Mouse (Mus musculus): ENCODE measurements at regions not wholly inside any gene's neighbourhood (a gene's known extent, or its start where the extent isn't known, plus 50 kb on each side); places are given as distances from the start of the nearest gene placed in this dataset.
"Not testable (repeated sequence)": the region's sequence is repeated elsewhere in the genome, so short reads cannot be mapped to it uniquely, and the experiment has no call there.

DNA sequence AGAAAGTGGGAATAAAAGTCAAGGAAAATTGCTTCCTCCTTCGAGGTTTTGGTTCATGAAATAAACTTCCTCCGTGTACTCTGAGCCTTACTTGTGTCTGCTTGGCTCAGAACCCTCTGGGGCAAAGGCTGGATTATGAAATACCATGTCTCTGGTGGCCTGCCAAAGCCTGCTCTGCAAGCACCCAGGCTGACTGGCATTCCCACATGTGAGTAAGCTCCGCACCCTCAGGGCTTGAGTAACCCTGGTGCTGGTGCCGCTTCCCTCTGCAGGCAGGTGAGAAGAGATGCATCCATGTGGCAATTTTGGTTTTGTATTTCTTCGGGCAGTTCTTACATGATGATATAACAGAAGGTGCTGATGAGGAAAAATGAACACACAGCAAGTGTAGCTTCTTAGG, 66.0 kb downstream of the Nr2f2 start:
- DNase-seq (ENCODE audit: low read depth, low spot score) = no peak

DNA sequence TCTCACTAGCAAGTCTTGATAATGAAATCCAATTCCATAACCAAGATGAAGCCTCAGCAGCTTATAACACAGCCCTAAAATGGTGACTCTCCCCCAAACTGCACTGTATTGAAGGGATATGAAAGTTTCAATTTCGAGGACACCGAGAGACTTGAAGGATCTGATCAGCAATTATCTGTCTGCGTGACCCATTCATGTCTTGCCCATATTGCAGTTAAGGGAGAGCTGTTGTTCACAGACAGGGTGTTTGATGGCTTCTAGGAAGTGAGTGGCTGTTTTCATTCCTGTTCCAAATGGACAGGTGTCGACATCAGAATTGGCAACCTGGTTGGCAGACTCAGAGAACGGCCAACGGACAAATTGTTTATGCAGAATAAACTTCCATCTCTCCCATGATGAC, 75.1 kb downstream of the Nr2f2 start:
- DNase-seq (ENCODE audit: low read depth, low spot score) = no peak

- no peak for DNase-seq (ENCODE audit: low read depth, low spot score)
Observed at GRCm38 (mm10) chr7:70290733-70291320, 75.7 kb downstream of the Nr2f2 start.

- DNase-seq (ENCODE audit: low read depth, low spot score) = no peak
Observed at GRCm38 (mm10) chr7:70290277-70290676, 76.3 kb downstream of the Nr2f2 start.

DNA sequence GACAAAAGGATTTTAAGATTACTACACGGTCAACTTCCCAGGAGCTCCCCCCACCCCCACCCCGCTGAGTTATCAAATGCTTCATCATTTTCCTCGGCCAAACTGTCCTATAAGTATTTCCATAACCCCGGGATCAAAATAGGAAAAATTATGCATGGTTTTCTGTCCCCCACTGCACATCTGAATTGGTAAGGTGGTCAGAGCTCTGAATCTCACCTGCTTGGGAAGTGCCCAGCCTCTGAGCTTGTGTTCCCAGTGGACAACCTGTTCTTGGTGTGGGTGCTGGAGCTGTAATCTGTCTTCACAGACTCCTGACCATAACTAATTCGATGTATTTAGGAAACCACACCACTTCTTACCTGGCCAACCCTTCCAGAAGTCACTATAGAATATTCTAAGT, 77.9 kb downstream of the Nr2f2 start:
- no peak for DNase-seq (ENCODE audit: low read depth, low spot score)

DNA sequence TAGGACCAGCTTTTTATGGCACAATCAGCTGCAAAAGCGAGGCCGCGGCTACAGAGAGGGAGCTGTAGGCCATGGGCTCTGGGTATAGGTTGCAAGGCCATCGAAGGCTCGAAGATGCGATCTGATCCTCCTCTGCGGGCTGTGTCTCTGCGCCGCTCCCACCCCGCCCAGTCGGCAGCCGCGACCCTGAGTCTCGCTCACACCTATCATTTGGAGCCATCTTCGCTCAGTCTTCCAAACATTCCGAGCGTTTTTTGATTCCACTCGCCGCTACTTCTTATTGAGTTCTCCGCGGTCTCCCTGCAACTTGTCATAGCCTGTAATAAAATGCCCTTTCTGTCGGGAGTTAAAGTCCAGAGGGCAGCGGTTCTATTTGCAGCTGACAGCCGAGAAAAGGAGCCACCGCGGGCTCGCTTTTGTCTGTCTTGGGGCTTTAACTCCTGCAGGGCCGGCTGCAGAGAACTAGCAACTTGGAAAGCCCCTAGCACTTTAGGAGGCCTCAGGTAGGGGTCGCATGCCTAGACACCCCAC, 78.6 kb downstream of the Nr2f2 start:
- DNase-seq (ENCODE audit: low read depth, low spot score) = no peak

GRCm38 (mm10) chr7:70286836-70287355, 79.6 kb downstream of the Nr2f2 start:
- no peak for DNase-seq (ENCODE audit: low read depth, low spot score)

GRCm38 (mm10) chr7:70285344-70285743, 81.2 kb downstream of the Nr2f2 start:
- DNase-seq (ENCODE audit: low read depth, low spot score) = no peak

GRCm38 (mm10) chr7:70283836-70284235, 82.7 kb downstream of the Nr2f2 start:
- DNase-seq (ENCODE audit: low read depth, low spot score) = no peak

- DNase-seq (ENCODE audit: low read depth, low spot score) = no peak
Observed at GRCm38 (mm10) chr7:70283166-70283565, 83.4 kb downstream of the Nr2f2 start.

DNA sequence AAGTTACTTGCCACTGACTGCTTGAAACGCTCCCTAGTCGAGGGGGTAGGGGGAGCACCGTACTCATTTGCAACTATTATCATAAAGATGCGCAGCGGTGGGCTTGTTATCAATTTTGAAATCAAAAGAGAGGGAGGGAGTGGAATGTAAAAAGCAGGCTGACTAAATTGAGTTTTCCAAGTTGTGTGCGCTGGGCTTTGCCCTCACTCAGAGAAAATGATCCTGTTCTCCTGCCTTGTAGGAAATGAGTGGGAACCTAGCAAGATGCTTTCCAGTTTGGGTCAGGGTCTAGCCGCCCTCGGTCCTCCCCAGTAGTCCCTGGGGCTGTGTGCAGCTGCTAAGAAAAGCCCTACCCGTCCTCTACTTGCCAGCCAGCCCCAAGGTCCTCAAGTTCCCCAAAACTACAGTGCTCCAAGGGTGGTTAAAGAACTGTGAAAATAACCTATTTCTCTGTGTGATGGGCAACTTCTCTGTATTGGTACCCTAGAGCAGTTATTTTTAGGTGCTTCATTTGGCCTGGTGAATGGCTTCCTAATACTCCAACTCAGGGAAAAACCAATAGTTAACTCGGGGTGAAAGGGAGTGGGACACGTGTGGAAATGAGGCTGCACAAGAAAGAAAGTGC, 84.5 kb downstream of the Nr2f2 start:
- no peak for DNase-seq (ENCODE audit: low read depth, low spot score)

- DNase-seq (ENCODE audit: low read depth, low spot score) = no peak
Observed at GRCm38 (mm10) chr7:70281381-70281750, 85.2 kb downstream of the Nr2f2 start.

DNA sequence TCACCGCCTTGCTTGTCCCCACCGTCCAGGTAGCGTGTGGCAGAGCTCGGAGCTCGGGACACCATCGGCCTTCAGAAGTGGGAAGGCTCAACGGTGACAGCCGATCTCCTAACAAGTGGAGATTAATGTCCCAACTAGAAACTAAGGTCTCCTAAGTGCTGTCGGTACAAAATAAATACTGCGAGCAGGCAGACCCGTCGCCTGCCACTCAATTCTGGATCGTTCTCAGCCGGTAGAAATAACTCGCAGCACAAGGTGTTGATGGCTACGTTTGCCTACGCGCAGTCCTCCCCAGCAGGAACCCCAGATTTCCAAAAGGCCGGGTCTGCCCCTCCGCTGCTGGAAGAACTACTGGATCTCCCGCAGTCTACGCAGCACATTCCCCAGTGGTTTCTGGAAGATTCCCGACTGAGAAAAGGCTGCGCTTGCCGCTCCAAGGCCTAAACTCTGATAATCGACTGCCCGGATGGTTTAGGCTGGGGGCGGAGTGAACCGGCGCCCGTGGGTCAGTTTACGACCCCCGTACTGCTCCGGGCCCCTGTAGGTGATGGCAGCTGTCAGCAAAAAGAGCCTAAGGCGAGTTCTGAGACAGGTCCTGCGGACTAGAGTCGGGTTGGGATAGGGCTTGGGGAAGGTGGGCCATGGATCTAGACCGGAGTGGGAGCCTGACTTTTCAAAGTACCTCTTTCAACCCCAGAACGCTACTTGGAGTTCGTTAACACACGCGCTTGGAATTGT, 85.7 kb downstream of the Nr2f2 start:
- no peak for DNase-seq (ENCODE audit: low read depth, low spot score)

DNA sequence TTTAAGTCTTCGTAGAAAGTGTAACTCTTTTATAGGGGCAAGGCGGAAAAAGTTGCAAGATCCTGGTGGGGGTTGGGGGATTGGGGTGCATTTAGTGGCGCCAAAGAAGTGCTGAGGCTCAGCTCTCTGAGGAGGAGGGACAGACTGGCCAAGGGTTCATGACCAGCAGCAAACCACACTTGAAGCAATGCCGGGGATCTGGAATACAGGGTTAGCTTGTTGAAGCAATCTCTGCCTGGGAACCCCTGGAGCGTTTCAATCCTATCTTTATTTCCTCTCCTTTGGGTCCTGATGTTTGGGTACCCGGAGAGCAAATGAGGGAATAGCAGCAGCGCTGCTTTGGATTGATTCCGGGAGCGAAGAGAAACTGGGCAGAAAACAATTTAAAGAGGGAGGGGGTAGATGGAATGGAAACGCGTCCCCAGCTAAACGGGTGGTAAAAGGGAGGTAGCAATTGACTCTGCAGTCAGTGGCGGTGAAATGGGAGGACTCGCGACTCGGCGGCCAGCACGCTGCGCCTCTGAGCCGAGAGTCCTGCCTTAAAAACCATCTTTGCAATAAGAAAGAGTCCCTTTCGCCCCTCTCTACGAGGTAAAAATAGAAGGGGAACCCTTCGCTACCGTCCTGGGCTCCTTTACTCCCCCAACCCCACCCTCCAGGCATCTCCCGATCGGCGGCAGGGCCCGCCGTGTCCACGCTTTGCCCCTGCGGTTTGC, 86.5 kb downstream of the Nr2f2 start:
- DNase-seq (ENCODE audit: low read depth, low spot score) = no peak

DNA sequence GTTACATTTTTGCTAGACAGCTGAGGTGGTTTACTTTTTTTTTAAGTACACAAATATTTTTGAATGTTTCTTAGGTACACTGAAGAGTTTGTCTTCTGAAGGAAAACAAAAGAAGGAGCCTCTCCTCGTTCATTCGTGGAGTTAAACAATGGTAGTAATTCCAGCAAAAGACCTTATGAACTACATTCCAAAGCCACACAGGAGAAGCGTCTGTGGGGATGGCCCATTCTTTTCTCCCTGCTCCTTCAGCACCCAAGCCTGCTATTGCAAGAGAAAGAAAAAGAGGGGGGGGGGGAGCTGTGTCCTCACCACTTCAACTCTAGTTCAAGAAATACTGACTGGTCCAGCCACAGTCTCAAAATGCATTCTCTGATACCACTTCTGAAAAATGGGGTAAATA, 87.4 kb downstream of the Nr2f2 start:
- no peak for DNase-seq (ENCODE audit: low read depth, low spot score)

DNA sequence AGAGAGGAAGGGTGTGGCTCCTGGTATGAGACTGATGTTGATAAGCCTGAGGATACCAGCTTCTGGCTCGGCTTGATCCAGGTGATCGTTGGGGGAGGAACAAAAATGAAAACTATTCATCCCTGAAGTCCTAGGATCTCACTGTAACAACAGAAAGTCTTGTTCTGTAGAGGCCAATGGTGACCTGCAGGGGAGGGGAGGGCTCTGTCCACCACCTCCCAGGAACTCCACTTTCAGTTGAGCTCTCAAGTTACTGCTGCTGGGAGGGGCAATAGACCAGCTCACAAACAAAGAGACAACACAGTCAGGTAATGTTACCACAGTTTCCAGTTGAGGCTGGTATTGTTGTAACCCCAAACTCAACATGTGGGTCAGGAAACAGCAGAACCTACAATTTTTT, 90.5 kb downstream of the Nr2f2 start:
- no peak for DNase-seq (ENCODE audit: low read depth, low spot score)

DNA sequence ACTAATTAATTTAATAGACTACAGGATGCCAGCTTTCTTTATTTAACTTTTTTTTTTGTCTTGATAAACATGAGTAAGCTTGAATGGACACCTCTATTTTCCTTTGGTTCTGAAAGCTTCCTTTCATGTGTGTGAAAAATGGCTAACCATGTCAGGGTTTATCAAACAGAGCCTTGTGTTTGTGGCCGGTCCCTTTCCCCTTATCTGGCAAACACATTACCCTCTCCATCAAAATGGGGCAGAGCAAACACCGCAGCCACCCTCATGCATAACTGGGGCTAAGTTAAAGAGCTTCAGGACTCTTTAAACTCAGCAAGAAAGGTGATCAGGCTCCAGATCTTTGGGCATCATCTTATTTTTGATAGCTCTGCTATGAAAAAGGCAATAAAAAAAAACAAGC, 92.2 kb downstream of the Nr2f2 start:
- no peak for DNase-seq (ENCODE audit: low read depth, low spot score)

- DNase-seq (ENCODE audit: low read depth, low spot score) = no peak
Observed at GRCm38 (mm10) chr7:70267075-70267474, 99.5 kb downstream of the Nr2f2 start.

- no peak for DNase-seq (ENCODE audit: low read depth, low spot score)
Observed at GRCm38 (mm10) chr7:70256806-70257205, 109.7 kb downstream of the Nr2f2 start.

DNA sequence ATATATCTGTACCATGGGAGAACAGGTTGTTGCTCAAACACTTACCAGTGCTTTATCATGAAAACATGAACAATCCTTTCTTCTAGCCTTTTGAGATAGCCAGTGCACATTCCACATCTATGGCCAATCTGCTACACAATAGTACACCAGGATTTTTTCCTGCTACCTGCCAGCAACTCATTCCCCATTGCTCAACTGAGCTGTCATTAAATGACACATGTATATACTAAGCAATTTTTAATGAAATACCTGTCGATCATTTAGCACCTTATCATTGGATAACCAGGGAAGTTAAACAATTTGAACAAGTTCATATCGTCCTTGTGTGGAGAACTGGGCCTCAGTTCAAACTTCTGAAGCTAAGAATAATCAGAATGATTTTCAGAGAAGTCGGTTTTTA, 111.5 kb downstream of the Nr2f2 start:
- DNase-seq (ENCODE audit: low read depth, low spot score) = no peak

- DNase-seq (ENCODE audit: low read depth, low spot score) = no peak
Observed at GRCm38 (mm10) chr7:70253275-70253674, 113.3 kb downstream of the Nr2f2 start.

- not testable (repeated sequence) for DNase-seq (ENCODE audit: low read depth, low spot score)
Observed at GRCm38 (mm10) chr7:70239059-70239458, 127.5 kb downstream of the Nr2f2 start.
